Comparison of ENCODE assay signal across 8 mouse cellular contexts in the genomic region with DNA sequence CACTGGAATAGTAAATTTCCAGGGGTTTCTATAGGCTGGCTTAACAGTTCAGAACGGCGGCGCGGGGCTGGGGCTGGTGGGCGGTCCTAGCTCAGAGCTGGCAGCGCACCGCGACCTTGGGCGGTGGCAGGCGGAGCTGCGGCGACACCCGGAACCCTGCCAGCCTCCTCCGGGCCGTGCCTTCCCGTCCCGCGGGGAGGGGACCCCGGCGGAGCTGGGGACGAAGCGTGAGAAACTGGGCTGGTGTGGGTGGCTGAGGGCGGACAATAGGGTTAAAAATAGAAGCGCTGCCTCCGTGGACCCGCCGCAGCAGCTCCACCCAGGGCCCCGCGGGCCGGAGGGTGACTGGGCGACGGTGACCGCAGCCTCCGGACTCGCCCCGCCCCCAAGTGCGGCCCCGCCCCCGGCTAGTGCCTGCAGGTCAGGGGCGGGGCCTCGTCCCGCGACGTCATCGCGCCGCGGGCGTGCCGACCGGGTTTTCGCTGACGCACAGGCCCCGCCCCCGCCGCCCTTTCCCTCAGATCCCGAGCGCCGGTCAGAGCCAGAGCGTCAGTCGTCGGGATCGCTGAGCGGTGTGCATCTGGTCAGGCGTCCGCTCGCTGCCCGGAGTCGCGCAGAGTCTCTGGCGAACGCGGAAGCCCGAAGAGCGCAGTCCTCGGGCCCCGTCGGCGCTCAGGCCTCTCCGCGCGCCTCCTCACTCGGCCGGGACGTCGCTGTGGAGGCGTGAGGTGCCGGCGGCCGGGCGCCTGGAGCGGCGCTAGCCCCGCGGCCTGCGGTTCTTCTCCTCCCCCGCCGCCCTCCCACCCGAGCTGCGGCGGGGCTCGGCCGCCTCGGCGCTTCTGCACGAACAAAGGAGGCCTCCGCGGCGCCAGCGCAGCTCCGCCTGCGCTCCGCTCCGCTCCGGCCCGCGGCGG. TPM values are rescaled to one million over a fixed set of nuclear protein-coding genes. Genes with fewer than 3 reads are reported as not detected.
DNase-seq lines count a peak whose midpoint lies in the region; ATAC-seq and TF ChIP-seq lines count a peak whose summit lies in the region.

Zfand5 (plus strand) TSS at position 538 of the 914 bp plus-strand sequence.

- H3K27me3 ChIP-seq in C2C12 (ENCODE audit: control insufficient read depth, insufficient read depth, insufficient read length), result no peaks in the 10 kb centered on the region
- H3K27me3 ChIP-seq in erythroblast, embryonic 14.5 days (ENCODE audit: control insufficient read depth), result no peaks in the 10 kb centered on the region
- no peaks in the 10 kb centered on the region for H3K27me3 ChIP-seq in heart, embryonic 12.5 days (replicated peaks)
- H3K27me3 ChIP-seq in kidney, postnatal 0 days (ENCODE audit: insufficient read depth, low read length), result no peaks in the 10 kb centered on the region
- H3K27me3 ChIP-seq in liver, embryonic 11.5 days (replicated peaks; ENCODE audit: control insufficient read depth, insufficient read depth, low read length), result no peaks in the 10 kb centered on the region
- H3K27me3 ChIP-seq in stomach, embryonic 14.5 days (ENCODE audit: control insufficient read depth, insufficient read depth, low read length), result no peaks in the 10 kb centered on the region

- H3K4me3 ChIP-seq in C2C12 (ENCODE audit: insufficient read depth, poor library complexity, severe bottlenecking), result peak within 1 kb of the TSS; percentile 82
- H3K4me3 ChIP-seq in erythroblast, embryonic 14.5 days (replicated peaks), result peak within 1 kb of the TSS; percentile 88
- H3K4me3 ChIP-seq in heart, embryonic 12.5 days, result peak within 1 kb of the TSS; percentile 99
- peak within 1 kb of the TSS; percentile 99 for H3K4me3 ChIP-seq in kidney, postnatal 0 days (replicated peaks; ENCODE audit: low read depth, low read length)
- H3K4me3 ChIP-seq in liver, embryonic 11.5 days (ENCODE audit: low read depth, low read length), result peak within 1 kb of the TSS; percentile 95
- H3K4me3 ChIP-seq in stomach, embryonic 14.5 days (ENCODE audit: low read depth, low read length), result peak within 1 kb of the TSS; percentile 96

- H3ac ChIP-seq in C2C12 (ENCODE audit: control insufficient read depth, insufficient read length, low read depth), result peak within 1 kb of the TSS; percentile 96

- peak within 1 kb of the TSS; percentile 72 for H3K4me2 ChIP-seq in heart, embryonic 12.5 days
- H3K4me2 ChIP-seq in kidney, postnatal 0 days (ENCODE audit: low read length), result peak within 1 kb of the TSS; percentile 71
- H3K4me2 ChIP-seq in liver, embryonic 11.5 days, result peak within 1 kb of the TSS; percentile 81
- H3K4me2 ChIP-seq in stomach, embryonic 14.5 days (replicated peaks; ENCODE audit: low read depth, low read length), result peak within 1 kb of the TSS; percentile 83

- H3K9me3 ChIP-seq in erythroblast, embryonic 14.5 days (ENCODE audit: control insufficient read depth, low read length), result no peaks in the 10 kb centered on the region
- H3K9me3 ChIP-seq in heart, embryonic 12.5 days (replicated peaks), result no peaks in the 10 kb centered on the region
- no peaks in the 10 kb centered on the region for H3K9me3 ChIP-seq in kidney, postnatal 0 days (replicated peaks; ENCODE audit: low read length)
- H3K9me3 ChIP-seq in liver, embryonic 11.5 days (ENCODE audit: control insufficient read depth, low read length), result no peaks in the 10 kb centered on the region
- H3K9me3 ChIP-seq in stomach, embryonic 14.5 days (ENCODE audit: control insufficient read depth, low read depth, low read length), result no peaks in the 10 kb centered on the region

- 0% methylated on average over 117 of the region's 118 CpGs for WGBS in heart, embryonic 12.5 days
- WGBS in kidney, postnatal 0 days, result under 1% methylated on average over 98 of the region's 118 CpGs
- WGBS in liver, embryonic 11.5 days, result 1% methylated on average over 102 of the region's 118 CpGs
- WGBS in stomach, embryonic 14.5 days, result under 1% methylated on average over 103 of the region's 118 CpGs

- peak; percentile 98 for DNase-seq in brain, embryonic 14.5 days (ENCODE audit: low read depth)
- peak; percentile 96 for DNase-seq in kidney, postnatal 0 days (ENCODE audit: low spot score)
- peak; percentile 97 for DNase-seq in liver, embryonic 11.5 days (ENCODE audit: low spot score)
- peak; percentile 95 for DNase-seq in naive thymus-derived CD4-positive, alpha-beta T cell, adult 2 months (ENCODE audit: low read depth)

- peaks cover 43% of the 10 kb centered on the region for H3K79me3 ChIP-seq in C2C12 (ENCODE audit: low read depth)

- peak; percentile 93 for ATAC-seq in heart, embryonic 12.5 days (ENCODE audit: insufficient number of reproducible peaks, low FRiP score)
- ATAC-seq in kidney, postnatal 0 days (replicated peaks; ENCODE audit: low FRiP score, low read depth), result peak; percentile 96
- peak; percentile 89 for ATAC-seq in liver, embryonic 11.5 days (replicated peaks; ENCODE audit: low FRiP score)
- ATAC-seq in stomach, embryonic 14.5 days (ENCODE audit: insufficient number of reproducible peaks, insufficient read depth, low FRiP score, low read depth), result peak; percentile 95

- no peak for TF ChIP-seq CTCF in C2C12 (IDR thresholded peaks at IDR 0.05; ENCODE audit: control insufficient read depth, insufficient read depth, insufficient read length)
- no peak for TF ChIP-seq CTCF in brain, embryonic 14.5 days (IDR thresholded peaks at IDR 0.05; ENCODE audit: borderline replicate concordance, extremely low read depth, insufficient read depth, insufficient read length)
- TF ChIP-seq CTCF in kidney, postnatal 0 days (IDR thresholded peaks at IDR 0.05; ENCODE audit: low read depth), result no peak

- peak; percentile 98 for TF ChIP-seq POLR2A in brain, embryonic 14.5 days (IDR thresholded peaks at IDR 0.05; ENCODE audit: borderline replicate concordance, extremely low read depth, insufficient read depth, insufficient read length, poor library complexity, severe bottlenecking)

- peaks cover 14% of the 10 kb centered on the region for H3K36me3 ChIP-seq in C2C12 (ENCODE audit: control insufficient read depth, insufficient read depth)
- H3K36me3 ChIP-seq in erythroblast, embryonic 14.5 days (ENCODE audit: control insufficient read depth), result peaks cover 16% of the 10 kb centered on the region
- peaks cover 7% of the 10 kb centered on the region for H3K36me3 ChIP-seq in heart, embryonic 12.5 days
- H3K36me3 ChIP-seq in kidney, postnatal 0 days (ENCODE audit: insufficient read depth, low read length), result peaks cover 3% of the 10 kb centered on the region; the same call in 1 of the 2 replicates
- peaks cover 2% of the 10 kb centered on the region; the same call in 1 of the 2 replicates for H3K36me3 ChIP-seq in liver, embryonic 11.5 days (ENCODE audit: control insufficient read depth, insufficient read depth, low read length)
- H3K36me3 ChIP-seq in stomach, embryonic 14.5 days (ENCODE audit: control insufficient read depth, insufficient read depth, low read length), result peaks cover 8% of the 10 kb centered on the region; the same call in 1 of the 2 replicates

- peak within 1 kb of the TSS; percentile 100 for H3K9ac ChIP-seq in heart, embryonic 12.5 days
- H3K9ac ChIP-seq in kidney, postnatal 0 days (ENCODE audit: low read depth, low read length), result peak within 1 kb of the TSS; percentile 100
- H3K9ac ChIP-seq in liver, embryonic 11.5 days (ENCODE audit: low read depth, low read length), result peak within 1 kb of the TSS; percentile 98
- H3K9ac ChIP-seq in stomach, embryonic 14.5 days (replicated peaks; ENCODE audit: low read depth, low read length), result peak within 1 kb of the TSS; percentile 99

- peaks cover 48% of the 10 kb centered on the region for H3K79me2 ChIP-seq in C2C12 (ENCODE audit: control insufficient read depth, insufficient read depth)

- peak within 1 kb of the TSS; percentile 100 for H3K27ac ChIP-seq in heart, embryonic 12.5 days (ENCODE audit: poor library complexity, severe bottlenecking)
- peak within 1 kb of the TSS; percentile 100 for H3K27ac ChIP-seq in kidney, postnatal 0 days
- H3K27ac ChIP-seq in liver, embryonic 11.5 days (ENCODE audit: low read depth, low read length), result peak within 1 kb of the TSS; percentile 100
- H3K27ac ChIP-seq in stomach, embryonic 14.5 days (ENCODE audit: low read length), result peak within 1 kb of the TSS; percentile 100

- H3K4me1 ChIP-seq in erythroblast, embryonic 14.5 days (ENCODE audit: control insufficient read depth), result peaks cover 22% of the 10 kb centered on the region
- H3K4me1 ChIP-seq in heart, embryonic 12.5 days (replicated peaks), result peaks cover 8% of the 10 kb centered on the region
- no peaks in the 10 kb centered on the region for H3K4me1 ChIP-seq in kidney, postnatal 0 days (replicated peaks; ENCODE audit: insufficient read depth, low read length)
- peaks cover 6% of the 10 kb centered on the region for H3K4me1 ChIP-seq in liver, embryonic 11.5 days (replicated peaks; ENCODE audit: control insufficient read depth, insufficient read depth, low read length)
- H3K4me1 ChIP-seq in stomach, embryonic 14.5 days (ENCODE audit: control insufficient read depth, insufficient read depth, low read length), result peaks cover 3% of the 10 kb centered on the region; the same call in 1 of the 2 replicates

TF ChIP-seq in C2C12, 6 proteins besides CTCF, POLR2A, EP300 and RAD21:
- no peak for TF ChIP-seq MYOG (IDR thresholded peaks at IDR 0.05; ENCODE audit: control insufficient read depth, extremely low read depth, insufficient read length)
- TF ChIP-seq FOSL1 (IDR thresholded peaks at IDR 0.05; ENCODE audit: insufficient read depth, low read length, poor library complexity, severe bottlenecking), result no peak
- no peak for TF ChIP-seq MYOD1 (IDR thresholded peaks at IDR 0.05; ENCODE audit: control insufficient read depth, insufficient read length, low read depth)
- no peak for TF ChIP-seq MAX (IDR thresholded peaks at IDR 0.05)
- no peak for TF ChIP-seq CEBPB (IDR thresholded peaks at IDR 0.05; ENCODE audit: low read depth)
- TF ChIP-seq USF1 (IDR thresholded peaks at IDR 0.05; ENCODE audit: low read depth), result no peak

RNA-seq across cellular contexts. Expression of gene Zfand5, which starts in this region (rescaled TPM):
- polyA plus RNA-seq in C2C12 (2012; fragmentation: generic; extraction: Trizol), result 22.7 TPM
- 89.8 and 105 TPM in 2 replicates for polyA plus RNA-seq in brain, embryonic 14.5 days (2012; rRNA removed)
- 2.1 and 2.2 TPM in 2 replicates for polyA plus RNA-seq in erythroblast, embryonic 14.5 days (2012)
- polyA plus RNA-seq in heart, embryonic 12.5 days (2016; fragmentation: Nextera tagmentation; extraction: Ambion mirVana), result 118 and 123 TPM in 2 replicates
- polyA plus RNA-seq in kidney, postnatal 0 days (2015; fragmentation: Nextera tagmentation; extraction: Ambion mirVana), result 117 and 120 TPM in 2 replicates
- polyA plus RNA-seq in liver, embryonic 11.5 days (2014; fragmentation: Nextera tagmentation; extraction: Ambion mirVana), result 61.4 and 67.7 TPM in 2 replicates
- polyA plus RNA-seq in stomach, embryonic 14.5 days (2014; fragmentation: Nextera tagmentation; extraction: Ambion mirVana), result 84.9 and 92.4 TPM in 2 replicates

Comparison
In these comparisons a context has a peak if more than half of its experiments do, and no peak if none do; other contexts are left out.
1. Peak in every context shown above with its lines: DNase-seq, ATAC-seq, H3K4me3 ChIP-seq and H3K27ac ChIP-seq.